Mouse (Mus musculus) CH12.LX (cell line): ENCODE results near the gene Timeless. TPM values are rescaled to one million over a fixed set of nuclear protein-coding genes. Genes with fewer than 3 reads are reported as not detected.
A peak's percentile ranks its signal among the peaks of the same experiment; 100 is the strongest.

ENCODE experiments used
- DNase-seq: peaks from one replicate; pipeline ENCODE4 v3.0.0-alpha.2; 2013; ENCODE audit errors: extremely low read depth
- H3K27ac ChIP-seq: 2 replicates; pipeline ENCODE4 v1.5.1; 2012; ENCODE audit warnings: low read depth, mild to moderate bottlenecking, control low read depth, moderate library complexity; ENCODE audit not compliant: insufficient read depth
- H3K27me3 ChIP-seq: replicated peaks from 2 replicates; pipeline ENCODE3; 2012; ENCODE audit warnings: inconsistent platforms
- H3K36me3 ChIP-seq, 2 experiments: replicated peaks in 1 of 2; 2 replicates each; pipeline versions ENCODE3 to v1.6.1; 2012; ENCODE audit warnings: inconsistent platforms in 1 of 2, low read length in 1 of 2, mild to moderate bottlenecking in 1 of 2, mixed read lengths in 1 of 2, moderate library complexity in 1 of 2; ENCODE audit not compliant: control insufficient read depth in 1 of 2, insufficient read depth in 1 of 2
- H3K4me1 ChIP-seq, 2 experiments: 2 replicates each; pipeline ENCODE4 v1.6.1; 2012; ENCODE audit warnings: inconsistent platforms in 1 of 2, moderate library complexity in 1 of 2; ENCODE audit not compliant: insufficient read depth in 2 of 2, control insufficient read depth in 1 of 2
- H3K4me2 ChIP-seq: 2 replicates; pipeline ENCODE4 v1.6.1; 2012; ENCODE audit warnings: low read depth, mild to moderate bottlenecking, control low read depth; ENCODE audit not compliant: poor library complexity, insufficient read depth, severe bottlenecking
- H3K4me3 ChIP-seq, 3 experiments: fragments of 150-350 bp in 1 of 3; sonication (generic) in 1 of 3; replicated peaks in 1 of 3; 2 replicates each; pipeline versions ENCODE3 to v1.5.1; 2011 to 2012; ENCODE audit warnings: low read depth in 2 of 3, low read length in 2 of 3, mild to moderate bottlenecking in 2 of 3, moderate library complexity in 2 of 3, control low read depth in 1 of 3, improper control_type of control experiment in 1 of 3, inconsistent platforms in 1 of 3, mixed read lengths in 1 of 3; ENCODE audit not compliant: poor library complexity in 1 of 3
- H3K79me2 ChIP-seq: replicated peaks from 2 replicates; pipeline ENCODE4 v1.6.1; 2012; ENCODE audit warnings: mild to moderate bottlenecking, moderate library complexity; ENCODE audit not compliant: control insufficient read depth, poor library complexity, insufficient read depth, severe bottlenecking; ENCODE audit errors: extremely low read depth
- H3K9ac ChIP-seq: 2 replicates; pipeline ENCODE4 v1.6.1; 2012; ENCODE audit warnings: low read depth, mild to moderate bottlenecking, control low read depth, moderate library complexity; ENCODE audit not compliant: insufficient read depth
- H3K9me3 ChIP-seq: replicated peaks from 2 replicates; pipeline ENCODE3; 2012; ENCODE audit warnings: low read length, inconsistent platforms, mixed read lengths
- CTCF ChIP-seq, 2 experiments: IDR thresholded peaks in 1 of 2; conservative IDR thresholded peaks in 1 of 2; 2 replicates each; pipeline ENCODE4 v1.5.1; 2011 to 2012; ENCODE audit warnings: low read depth in 2 of 2, low read length in 2 of 2, improper control_type of control experiment in 1 of 2, inconsistent platforms in 1 of 2, mild to moderate bottlenecking in 1 of 2, moderate library complexity in 1 of 2
- E2F4 ChIP-seq: IDR thresholded peaks from 2 replicates; pipeline ENCODE4 v1.6.1; 2011; ENCODE audit warnings: low read depth, low read length, improper control_type of control experiment; ENCODE audit not compliant: insufficient replicate concordance
- ETS1 ChIP-seq: conservative IDR thresholded peaks from 2 replicates; pipeline ENCODE4 v1.6.1; 2012; ENCODE audit warnings: low read depth, mild to moderate bottlenecking, inconsistent platforms, low read length, improper control_type of control experiment, moderate library complexity
- MAFK ChIP-seq: IDR thresholded peaks from 2 replicates; pipeline ENCODE4 v1.6.1; 2011; ENCODE audit warnings: low read length, improper control_type of control experiment; ENCODE audit not compliant: insufficient replicate concordance
- MAX ChIP-seq: IDR thresholded peaks from 2 replicates; pipeline ENCODE4 v1.6.1; 2011; ENCODE audit warnings: low read length, improper control_type of control experiment
- MXI1 ChIP-seq: IDR thresholded peaks from 2 replicates; pipeline ENCODE4 v1.6.1; 2011; ENCODE audit warnings: mild to moderate bottlenecking, low read depth, low read length, improper control_type of control experiment
- NRF1 ChIP-seq: IDR thresholded peaks from 2 replicates; pipeline ENCODE4 v1.6.1; 2014; ENCODE audit warnings: low read depth, mild to moderate bottlenecking, inconsistent platforms, low read length, improper control_type of control experiment, moderate library complexity
- POLR2AphosphoS2 ChIP-seq: IDR thresholded peaks from 2 replicates; pipeline ENCODE4 v1.6.1; 2011; ENCODE audit warnings: low read depth, low read length, improper control_type of control experiment
- SIN3A ChIP-seq: IDR thresholded peaks from 2 replicates; pipeline ENCODE4 v1.6.1; 2012; ENCODE audit warnings: low read length, improper control_type of control experiment, inconsistent platforms
- USF2 ChIP-seq: conservative IDR thresholded peaks from 2 replicates; pipeline ENCODE4 v1.6.1; 2011; ENCODE audit warnings: low read depth, low read length, improper control_type of control experiment
- ZNF384 ChIP-seq: IDR thresholded peaks from 2 replicates; pipeline ENCODE4 v1.6.1; 2012; ENCODE audit warnings: low read depth, low read length, improper control_type of control experiment, inconsistent platforms
- dilution Hi-C: fragments of 300-500 bp; cut with MboI; formaldehyde crosslinking; loops from 2 replicates; pipeline ENCODE4 v1.14.3; 2020; ENCODE audit warnings: low sequenced_read_pairs; ENCODE audit not compliant: extremely low pct_unique_long_range_greater_than_20kb, extremely low pct_ligation_motif_present
- in situ Hi-C: fragments of 300-500 bp; cut with MboI; formaldehyde crosslinking; loops from 3 replicates; pipeline ENCODE4 v1.14.3; 2019; ENCODE audit warnings: low sequenced_read_pairs, low pct_ligation_motif_present, low pct_unique_long_range_greater_than_20kb, mixed read lengths
- polyA plus RNA-seq: library from polyadenylated mRNA; unstranded; fragments of >175 nt; gene quantifications from 2 replicates; pipeline ENCODE4 v1.2.1, GENCODE M21; 2012; ENCODE audit warnings: low read depth; ENCODE audit not compliant: insufficient read length
- total RNA-seq, 2 experiments: library from RNA; depleted of rRNA; stranded (reverse); fragments of 300-350 nt in 1 of 2; fragments of >200 nt in 1 of 2; gene quantifications; 2 replicates each; pipeline ENCODE4 v1.2.3; 2012 to 2014

Gene Timeless
- total and polyA plus RNA-seq, 3 experiments, result 31.7 to 65.9 (median 47.2) TPM

DNA sequence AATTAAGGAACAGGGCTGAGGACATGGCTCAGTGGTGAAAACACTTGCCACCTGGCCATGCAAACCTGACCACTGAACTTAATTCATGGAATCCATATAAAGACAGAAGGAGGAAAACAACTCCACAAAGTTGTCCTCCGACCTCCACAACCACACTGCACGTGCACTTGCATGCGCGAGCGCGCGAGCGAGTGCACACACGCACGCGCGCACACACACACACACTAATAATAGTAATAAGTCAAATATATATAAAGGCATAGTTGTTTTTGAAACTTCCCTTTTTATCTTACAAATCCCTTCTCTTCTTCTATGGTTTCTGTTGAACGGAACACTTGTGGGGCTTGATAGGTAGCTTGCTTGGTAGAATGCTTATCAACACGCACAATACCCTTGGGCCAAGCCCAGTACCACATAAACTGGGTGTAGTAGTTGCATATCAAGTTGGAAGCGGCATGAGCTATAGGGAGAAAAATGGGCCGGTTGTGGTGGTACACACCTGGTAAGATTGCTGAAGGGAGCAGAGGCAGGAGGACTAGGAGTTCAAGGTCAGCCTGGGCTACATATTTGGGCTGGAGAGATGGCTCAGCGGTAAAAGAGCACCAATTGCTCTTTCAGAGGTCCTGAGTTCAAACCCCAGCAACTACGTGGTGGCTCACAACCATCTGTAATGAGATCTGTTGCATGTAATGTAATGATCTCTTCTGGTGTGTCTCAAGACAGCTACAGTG lies 13.3 kb upstream of the Timeless start:
- DNase-seq, result no peak
- H3K9ac ChIP-seq, result no peak overlapping the region
- H3K4me3 ChIP-seq, result no peak overlapping the region
- no peaks in the 10 kb centered on the region for H3K9me3 ChIP-seq
- H3K27me3 ChIP-seq, result no peaks in the 10 kb centered on the region
- no peak overlapping the region for H3K4me2 ChIP-seq
- dilution Hi-C loops, result no loop called here
- no peaks in the 10 kb centered on the region for H3K36me3 ChIP-seq
- no peaks in the 10 kb centered on the region; the same call in 1 of the 2 replicates for H3K79me2 ChIP-seq
- peaks cover 0 to 2% of the 10 kb centered on the region in 2 experiments; a peak in 1 of 4 replicates for H3K4me1 ChIP-seq
- no peak overlapping the region for H3K27ac ChIP-seq
- in situ Hi-C loops, result no loop called here
- TF ChIP-seq CTCF (conservative IDR thresholded peaks at IDR 0.05 in 1 of 2, IDR thresholded peaks at IDR 0.05 in 1 of 2; ENCODE audit: low read depth in 2 of 2, low read length in 2 of 2) (no peak), SIN3A (no peak), NRF1 (no peak)
- TF ChIP-seq, all 38 proteins: peak for 0

DNA sequence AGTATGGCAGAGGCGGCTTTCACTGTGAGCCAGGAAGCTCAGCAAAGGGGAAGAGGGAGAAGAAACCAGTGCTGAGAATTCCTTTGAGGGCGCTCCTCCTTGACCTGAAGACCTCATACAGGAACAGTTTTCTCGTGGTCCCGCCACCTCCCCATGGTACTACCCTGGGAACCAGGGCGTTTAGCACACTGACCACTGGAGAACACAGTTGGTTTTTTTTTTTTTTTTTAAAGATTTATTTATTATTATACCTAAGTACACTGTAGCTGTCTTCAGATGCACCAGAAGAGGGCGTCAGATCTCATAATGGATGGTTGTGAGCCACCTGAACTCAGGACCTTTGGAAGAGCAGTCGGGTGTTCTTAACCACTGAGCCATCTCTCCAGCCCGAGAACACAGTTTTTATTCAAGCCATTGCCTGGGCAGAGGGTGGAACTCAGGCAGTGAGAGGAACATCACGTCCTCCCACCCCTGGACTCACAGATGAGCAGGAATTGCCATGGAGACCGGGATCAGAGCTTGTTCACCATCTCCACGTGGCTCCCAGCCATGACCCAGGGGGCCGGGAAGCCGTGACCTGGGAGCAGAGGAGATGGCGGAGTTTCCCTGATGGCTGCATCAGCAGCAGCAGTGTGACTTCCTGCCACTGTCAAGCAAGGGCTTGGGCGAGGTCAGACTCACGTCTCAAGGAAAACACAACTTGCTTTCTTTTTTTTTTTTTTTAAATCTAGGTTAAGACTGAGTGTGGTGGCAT lies 10.2 kb upstream of the Timeless start:
- Histone ChIP-seq H3K36me3 (no peaks in the 10 kb centered on the region), H3K9ac (no peak overlapping the region), H3K27me3 (no peaks in the 10 kb centered on the region), H3K79me2 (no peaks in the 10 kb centered on the region), H3K4me2 (no peak overlapping the region), H3K9me3 (no peaks in the 10 kb centered on the region), H3K4me1 (peaks cover 0 to 2% of the 10 kb centered on the region in 2 experiments; a peak in 1 of 4 replicates), H3K4me3 (no peak overlapping the region), H3K27ac (no peak overlapping the region)
- dilution Hi-C loops (no loop called here), in situ Hi-C loops (no loop called here)
- TF ChIP-seq CTCF (conservative IDR thresholded peaks at IDR 0.05 in 1 of 2, IDR thresholded peaks at IDR 0.05 in 1 of 2; ENCODE audit: low read depth in 2 of 2, low read length in 2 of 2), result peak in 1 of 2 experiments; percentile 9; a peak in 1 of 4 replicates
- TF ChIP-seq MAFK, result no peak
- no peak for DNase-seq

GRCm38 (mm10) chr10:128225064-128225463 lies 6.8 kb upstream of the Timeless start:
- Histone ChIP-seq H3K9me3 (no peaks in the 10 kb centered on the region), H3K27ac (no peak overlapping the region), H3K27me3 (no peaks in the 10 kb centered on the region), H3K36me3 (no peaks in the 10 kb centered on the region), H3K9ac (no peak overlapping the region), H3K79me2 (no peaks in the 10 kb centered on the region), H3K4me3 (no peak overlapping the region)
- no peak for DNase-seq
- dilution Hi-C loops (no loop called here), in situ Hi-C loops (no loop called here)
- TF ChIP-seq ZNF384, result no peak
- TF ChIP-seq USF2, result no peak
- TF ChIP-seq MAX, result no peak
- TF ChIP-seq POLR2AphosphoS2, result no peak
- no peak for TF ChIP-seq E2F4
- TF ChIP-seq MXI1, result no peak
- no peak for TF ChIP-seq ETS1
- no peak for TF ChIP-seq MAFK
- TF ChIP-seq, all 38 proteins: peak for 0
- peaks cover 0 to 2% of the 10 kb centered on the region in 2 experiments; a peak in 1 of 4 replicates for H3K4me1 ChIP-seq
- no peak overlapping the region for H3K4me2 ChIP-seq
